Mouse (Mus musculus): ENCODE data around the gene Fam221b.
A peak's percentile ranks its signal among the peaks of the same experiment; 100 is the strongest.

Fam221b gene

GRCm38 (mm10) chr4:43656339-43657109 is 12.4 kb downstream of the Fam221b start, which contains the start of gene Hint2:
Hint2 (minus strand) TSS chr4:43656466.
- DNase-seq = peak; percentile 98

- no peak for DNase-seq
Observed at GRCm38 (mm10) chr4:43655656-43656338, 13.1 kb downstream of the Fam221b start.

GRCm38 (mm10) chr4:43653161-43654015 is 15.6 kb downstream of the Fam221b start, which contains the start of gene Spag8:
Spag8 (minus strand) TSS chr4:43653594.
- no peak for DNase-seq

- no peak for DNase-seq
Observed at GRCm38 (mm10) chr4:43652726-43653125, 16.2 kb downstream of the Fam221b start.

- no peak for DNase-seq
Observed at GRCm38 (mm10) chr4:43649783-43650182, 19.2 kb downstream of the Fam221b start.

GRCm38 (mm10) chr4:43640491-43640890 is 28.5 kb downstream of the Fam221b start:
- DNase-seq = no peak

GRCm38 (mm10) chr4:43640076-43640475 is 28.9 kb downstream of the Fam221b start:
- DNase-seq = no peak

GRCm38 (mm10) chr4:43636751-43637150 is 32.2 kb downstream of the Fam221b start:
- DNase-seq = no peak

GRCm38 (mm10) chr4:43634621-43635374 is 34.1 kb downstream of the Fam221b start:
- no peak for DNase-seq

GRCm38 (mm10) chr4:43633736-43634135 is 35.2 kb downstream of the Fam221b start:
- DNase-seq = no peak

- DNase-seq = no peak
Observed at GRCm38 (mm10) chr4:43633296-43633695, 35.6 kb downstream of the Fam221b start.

- peak; percentile 58 for DNase-seq
Observed at GRCm38 (mm10) chr4:43631956-43632920, 36.7 kb downstream of the Fam221b start.

- peak; percentile 60 for DNase-seq
Observed at GRCm38 (mm10) chr4:43631046-43631955, 37.6 kb downstream of the Fam221b start, which contains the start of gene Npr2. Npr2 (plus strand) TSS chr4:43631935.

- no peak for DNase-seq
Observed at GRCm38 (mm10) chr4:43630671-43631045, 38.3 kb downstream of the Fam221b start.

- peak; percentile 87 for DNase-seq
Observed at GRCm38 (mm10) chr4:43630030-43630581, 38.8 kb downstream of the Fam221b start.

GRCm38 (mm10) chr4:43629106-43629817 is 39.7 kb downstream of the Fam221b start:
- no peak for DNase-seq

- no peak for DNase-seq
Observed at GRCm38 (mm10) chr4:43620146-43620778, 48.7 kb downstream of the Fam221b start.

- DNase-seq = no peak
Observed at GRCm38 (mm10) chr4:43613060-43613730, 55.8 kb downstream of the Fam221b start.
